Mouse (Mus musculus): ENCODE results near the gene Nfic.

Gene Nfic

GRCm38 (mm10) chr10:81404082-81404481, 51.4 kb downstream of the Nfic start:
- DNase-seq (ENCODE audit: low spot score in 2 of 2) = no peak

GRCm38 (mm10) chr10:81403511-81403910, 51.9 kb downstream of the Nfic start:
- DNase-seq (ENCODE audit: low spot score in 2 of 2) = no peak

GRCm38 (mm10) chr10:81402227-81402765, 53.1 kb downstream of the Nfic start:
- DNase-seq (ENCODE audit: low spot score in 2 of 2) = no peak

GRCm38 (mm10) chr10:81401521-81402226, 53.8 kb downstream of the Nfic start:
- peak; percentile 79 to 81 for DNase-seq (ENCODE audit: low spot score in 2 of 2)

- no peak for DNase-seq (ENCODE audit: low spot score in 2 of 2)
These were observed 54.3 kb downstream of the Nfic start for GRCm38 (mm10) chr10:81401205-81401520.

- no peak for DNase-seq (ENCODE audit: low spot score in 2 of 2)
These were observed 54.8 kb downstream of the Nfic start for GRCm38 (mm10) chr10:81400371-81401204.

- DNase-seq (ENCODE audit: low spot score in 2 of 2) = no peak
These were observed 55.6 kb downstream of the Nfic start for GRCm38 (mm10) chr10:81399798-81400308.

GRCm38 (mm10) chr10:81399296-81399695, 56.1 kb downstream of the Nfic start:
- no peak for DNase-seq (ENCODE audit: low spot score in 2 of 2)

- no peak for DNase-seq (ENCODE audit: low spot score in 2 of 2)
These were observed 58.7 kb downstream of the Nfic start for GRCm38 (mm10) chr10:81396749-81397148.

GRCm38 (mm10) chr10:81395865-81396264, 59.6 kb downstream of the Nfic start:
- no peak for DNase-seq (ENCODE audit: low spot score in 2 of 2)

- peak in 1 of 2 experiments; percentile 77 for DNase-seq (ENCODE audit: low spot score in 2 of 2)
These were observed 60.3 kb downstream of the Nfic start for GRCm38 (mm10) chr10:81395127-81395526.

- DNase-seq (ENCODE audit: low spot score in 2 of 2) = no peak
These were observed 61.9 kb downstream of the Nfic start for GRCm38 (mm10) chr10:81393456-81394063.

- DNase-seq (ENCODE audit: low spot score in 2 of 2) = no peak
These were observed 62.7 kb downstream of the Nfic start, which contains the start of gene Smim24 for GRCm38 (mm10) chr10:81392781-81393185. Gene Smim24 (plus strand): TSS chr10:81393051.

- no peak for DNase-seq (ENCODE audit: low spot score in 2 of 2)
These were observed 63.2 kb downstream of the Nfic start for GRCm38 (mm10) chr10:81392270-81392669.

GRCm38 (mm10) chr10:81390678-81390965, 64.8 kb downstream of the Nfic start:
- no peak for DNase-seq (ENCODE audit: low spot score in 2 of 2)

GRCm38 (mm10) chr10:81389801-81390677, 65.4 kb downstream of the Nfic start:
- peak in 1 of 2 experiments; percentile 82 for DNase-seq (ENCODE audit: low spot score in 2 of 2)

GRCm38 (mm10) chr10:81389373-81389772, 66.1 kb downstream of the Nfic start:
- no peak for DNase-seq (ENCODE audit: low spot score in 2 of 2)

- DNase-seq (ENCODE audit: low spot score in 2 of 2) = no peak
These were observed 66.9 kb downstream of the Nfic start, which contains the start of gene Gm48552 for GRCm38 (mm10) chr10:81388505-81389055. Gene Gm48552 (plus strand): TSS chr10:81389005.

- DNase-seq (ENCODE audit: low spot score in 2 of 2) = no peak
These were observed 67.7 kb downstream of the Nfic start for GRCm38 (mm10) chr10:81387716-81388115.

- no peak for DNase-seq (ENCODE audit: low spot score in 2 of 2)
These were observed 69.7 kb downstream of the Nfic start for GRCm38 (mm10) chr10:81385603-81386306.
